ENCODE assay signal across 12 mouse cellular contexts in the genomic region with DNA sequence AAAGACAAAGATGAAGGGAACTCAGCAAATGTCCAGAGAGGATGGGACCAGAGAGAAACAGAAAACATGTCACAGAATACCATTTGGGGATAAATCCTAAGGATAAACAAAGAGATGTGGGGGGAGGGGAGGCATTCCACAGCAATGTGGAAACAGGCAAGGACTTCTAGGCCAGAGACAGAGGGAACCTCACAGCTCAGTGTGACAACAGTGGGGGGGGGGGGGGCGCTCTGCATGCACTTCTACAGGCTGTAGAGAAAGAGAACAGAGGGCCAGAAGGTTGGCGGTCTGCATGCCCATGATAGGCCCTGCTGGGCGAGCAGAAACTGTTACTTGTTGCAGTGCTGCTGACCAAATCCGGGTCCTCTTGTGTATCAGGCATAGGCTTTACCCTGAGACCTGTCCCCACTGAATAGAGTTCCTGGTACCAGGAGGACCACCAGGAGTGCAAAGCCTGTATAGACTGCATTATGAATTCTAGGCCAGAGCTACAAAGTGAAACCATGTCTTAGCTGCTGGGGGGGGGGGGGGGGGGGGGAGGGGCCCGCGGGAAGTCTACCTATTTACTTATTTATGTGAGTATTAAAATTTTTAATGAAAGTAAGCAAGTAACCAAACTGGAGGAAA. TPM values are rescaled to one million over a fixed set of nuclear protein-coding genes. Genes with fewer than 3 reads are reported as not detected.
A peak's percentile ranks its signal among the peaks of the same experiment; 100 is the strongest.
DNase-seq lines count a peak whose midpoint lies in the region; ATAC-seq and TF ChIP-seq lines count a peak whose summit lies in the region.
"Had no signal": no experiment of that assay in that cellular context is flagged by ENCODE, and none has a peak within 500 bp of the region (broad histone marks: within the 10 kb centered on the region; RNA-seq: fewer than 3 reads in every experiment).

No protein-coding gene starts in this region.

- H3K4me1 ChIP-seq in heart, embryonic 10.5 days: peaks cover 45% of the 10 kb centered on the region
- peaks cover 17% of the 10 kb centered on the region for H3K4me1 ChIP-seq in lung, embryonic 16.5 days (replicated peaks; ENCODE audit: control insufficient read depth, insufficient read depth, low read length)

- DNase-seq in heart, embryonic 10.5 days (ENCODE audit: low spot score): no peak
- no peak for DNase-seq in heart, adult 8-10 months (ENCODE audit: low spot score)
- DNase-seq in lung, postnatal 36 days: no peak
- peak; percentile 39 for DNase-seq in brain, embryonic 14.5 days (ENCODE audit: low read depth)
- peak; percentile 32 for DNase-seq in lung, postnatal 14 days
- no peak for DNase-seq in cerebellum, adult 11 months
- DNase-seq: cerebellum, adult 18-20 months; kidney, adult 2 months; thymus, adult 2 months had no signal

- no peak for TF ChIP-seq CTCF in brain, embryonic 14.5 days (IDR thresholded peaks at IDR 0.05; ENCODE audit: borderline replicate concordance, extremely low read depth, insufficient read depth, insufficient read length)

- H3K36me3 ChIP-seq in heart, embryonic 10.5 days: no peaks in the 10 kb centered on the region
- no peaks in the 10 kb centered on the region for H3K36me3 ChIP-seq in lung, embryonic 16.5 days (ENCODE audit: control insufficient read depth, insufficient read depth, low read length)

- peak; percentile 33; the same call in 1 of the 2 replicates for ATAC-seq in lung, embryonic 16.5 days (ENCODE audit: low read depth)

- no peak overlapping the region for H3K9ac ChIP-seq in lung, embryonic 16.5 days (ENCODE audit: low read length)

- peak overlapping the region; percentile 62 for H3K27ac ChIP-seq in heart, embryonic 10.5 days
- no peak overlapping the region for H3K27ac ChIP-seq in lung, embryonic 16.5 days (ENCODE audit: low read length)
- H3K27ac ChIP-seq: left cerebral cortex, adult 2 months had no signal

- H3K9me3 ChIP-seq in heart, embryonic 10.5 days: no peaks in the 10 kb centered on the region
- H3K9me3 ChIP-seq in lung, embryonic 16.5 days (ENCODE audit: control insufficient read depth, low read length): no peaks in the 10 kb centered on the region
- H3K9me3 ChIP-seq: G1E had no signal

- TF ChIP-seq POLR2A in brain, embryonic 14.5 days (IDR thresholded peaks at IDR 0.05; ENCODE audit: borderline replicate concordance, extremely low read depth, insufficient read depth, insufficient read length, poor library complexity, severe bottlenecking): no peak

- no peak overlapping the region for H3K4me3 ChIP-seq in heart, embryonic 10.5 days
- H3K4me3 ChIP-seq in lung, embryonic 16.5 days (ENCODE audit: low read length): no peak overlapping the region
- H3K4me3 ChIP-seq: left cerebral cortex, adult 2 months had no signal

- H3K27me3 ChIP-seq in heart, embryonic 10.5 days (ENCODE audit: insufficient read depth, poor library complexity, severe bottlenecking): no peaks in the 10 kb centered on the region
- H3K27me3 ChIP-seq in lung, embryonic 16.5 days (ENCODE audit: control insufficient read depth, insufficient read depth, low read depth, low read length): no peaks in the 10 kb centered on the region

- 23% methylated on average over 4 of the region's 6 CpGs for WGBS in heart, embryonic 10.5 days
- 24% methylated on average over 6 of the region's 6 CpGs for WGBS in lung, embryonic 16.5 days

- H3K4me2 ChIP-seq in lung, embryonic 16.5 days (ENCODE audit: low read depth, low read length): no peak overlapping the region

RNA-seq across cellular contexts. Expression of a gene that starts 20.0 kb away (rescaled TPM):
- 76.4 and 90.3 TPM in 2 replicates for polyA plus RNA-seq in heart, embryonic 10.5 days (2016; fragmentation: Nextera tagmentation; extraction: Ambion mirVana)
- 100 to 1,000 TPM; 157 to 172 (median 167) TPM for total RNA-seq in heart, adult 8-10 months (2022)
- polyA plus RNA-seq in lung, embryonic 16.5 days (2015; fragmentation: Nextera tagmentation; extraction: Ambion mirVana): 66.2 and 67.7 TPM in 2 replicates
- polyA plus RNA-seq in brain, embryonic 14.5 days (2012; rRNA removed): 11.5 and 12.2 TPM in 2 replicates

Comparison
In these comparisons a context has a peak if more than half of its experiments do, and no peak if none do; other contexts are left out.
1. DNase-seq: peak in brain, embryonic 14.5 days (single experiment) and lung, postnatal 14 days (single experiment); none in heart, embryonic 10.5 days (single experiment), heart, adult 8-10 months (single experiment), lung, postnatal 36 days (single experiment) and cerebellum, adult 11 months (single experiment).